Mouse (Mus musculus) stomach, embryonic 14.5 days (tissue): ENCODE measurements around the gene Usp6nl. TPM values are rescaled to one million over a fixed set of nuclear protein-coding genes. Genes with fewer than 3 reads are reported as not detected.

ENCODE experiments used
- ATAC-seq: fragments of 200-750 bp; cut with Nextera tagmentation; 2 replicates; pipeline ENCODE4 v1.8.0; 2017; ENCODE audit warnings: low read depth, moderate TSS enrichment; ENCODE audit not compliant: insufficient number of reproducible peaks, insufficient read depth, low FRiP score
- H3K27ac ChIP-seq: fragments of 300-500 bp; sonication (generic); 2 replicates; pipeline ENCODE4 v1.5.1; 2014; ENCODE audit warnings: mild to moderate bottlenecking, low read length, moderate library complexity, mixed read lengths
- H3K27me3 ChIP-seq: fragments of 300-500 bp; sonication (generic); 2 replicates; pipeline ENCODE4 v1.6.1; 2014; ENCODE audit warnings: low read length, control low read depth, mixed read lengths; ENCODE audit not compliant: control insufficient read depth, insufficient read depth
- H3K36me3 ChIP-seq: fragments of 300-500 bp; sonication (generic); 2 replicates; pipeline ENCODE4 v1.6.1; 2014; ENCODE audit warnings: mild to moderate bottlenecking, control low read depth, low read length, moderate library complexity, mixed read lengths; ENCODE audit not compliant: control insufficient read depth, insufficient read depth
- H3K4me1 ChIP-seq: fragments of 300-500 bp; sonication (generic); 2 replicates; pipeline ENCODE4 v1.6.1; 2014; ENCODE audit warnings: low read length, control low read depth, mixed read lengths; ENCODE audit not compliant: control insufficient read depth, insufficient read depth
- H3K4me2 ChIP-seq: fragments of 300-500 bp; sonication (generic); replicated peaks from 2 replicates; pipeline ENCODE4 v1.6.1; 2014; ENCODE audit warnings: low read depth, low read length, control low read depth
- H3K4me3 ChIP-seq: fragments of 300-500 bp; sonication (generic); 2 replicates; pipeline ENCODE4 v1.5.1; 2014; ENCODE audit warnings: low read depth, low read length, control low read depth
- H3K9ac ChIP-seq: fragments of 300-500 bp; sonication (generic); replicated peaks from 2 replicates; pipeline ENCODE4 v1.6.1; 2014; ENCODE audit warnings: low read depth, mild to moderate bottlenecking, control low read depth, low read length, moderate library complexity, mixed read lengths
- H3K9me3 ChIP-seq: fragments of 300-500 bp; sonication (generic); 2 replicates; pipeline ENCODE4 v1.6.1; 2016; ENCODE audit warnings: low read depth, low read length, control low read depth; ENCODE audit not compliant: control insufficient read depth
- WGBS: fragments of 180-500 bp; shearing (Covaris S2); extraction: QIAGEN DNeasy Blood & Tissue Kit; methylation state at CpG from one replicate; pipeline ENCODE4 v1.1.7; 2014; 5-methylcytosine and 5-hydroxymethylcytosine counted together
- polyA plus RNA-seq: library from polyadenylated mRNA; unstranded; fragments of >200 nt; fragmentation: Nextera tagmentation; extraction: Ambion mirVana; gene quantifications from 2 replicates; pipeline ENCODE4 v1.2.1, GENCODE M21; 2014

Gene Usp6nl
- polyA plus RNA-seq, 1 experiment from 2014 or later = 12.9 TPM

GRCm38 (mm10) chr2:6445858-6446257 lies 123.4 kb downstream of the Usp6nl start:
- Histone ChIP-seq H3K4me3 (no peak overlapping the region), H3K4me1 (no peaks in the 10 kb centered on the region), H3K27ac (no peak overlapping the region), H3K9me3 (no peaks in the 10 kb centered on the region), H3K36me3 (peaks cover 16% of the 10 kb centered on the region), H3K9ac (no peak overlapping the region), H3K4me2 (no peak overlapping the region), H3K27me3 (no peaks in the 10 kb centered on the region)
- WGBS = 74% methylated on average over 4 of the region's 4 CpGs
- no peak for ATAC-seq

GRCm38 (mm10) chr2:6448880-6449279 lies 126.4 kb downstream of the Usp6nl start:
- Histone ChIP-seq H3K4me1 (no peaks in the 10 kb centered on the region), H3K9ac (no peak overlapping the region), H3K27ac (no peak overlapping the region), H3K4me3 (no peak overlapping the region), H3K4me2 (no peak overlapping the region), H3K36me3 (no peaks in the 10 kb centered on the region; the same call in 1 of the 2 replicates), H3K9me3 (no peaks in the 10 kb centered on the region), H3K27me3 (no peaks in the 10 kb centered on the region)
- WGBS = 81% methylated on average over 2 of the region's 2 CpGs
- ATAC-seq = no peak

- Histone ChIP-seq H3K4me1 (no peaks in the 10 kb centered on the region), H3K4me3 (no peak overlapping the region), H3K27ac (no peak overlapping the region), H3K9me3 (no peaks in the 10 kb centered on the region), H3K9ac (no peak overlapping the region), H3K4me2 (no peak overlapping the region), H3K36me3 (no peaks in the 10 kb centered on the region; the same call in 1 of the 2 replicates), H3K27me3 (no peaks in the 10 kb centered on the region)
- 66% methylated on average over 3 of the region's 3 CpGs for WGBS
- no peak for ATAC-seq
Observed at GRCm38 (mm10) chr2:6449656-6450055, 127.2 kb downstream of the Usp6nl start.

- ATAC-seq = no peak
- Histone ChIP-seq H3K4me1 (no peaks in the 10 kb centered on the region), H3K4me3 (no peak overlapping the region), H3K27me3 (no peaks in the 10 kb centered on the region), H3K9ac (no peak overlapping the region), H3K9me3 (no peaks in the 10 kb centered on the region), H3K36me3 (no peaks in the 10 kb centered on the region), H3K4me2 (no peak overlapping the region), H3K27ac (no peak overlapping the region)
- 79% methylated on average over 3 of the region's 3 CpGs for WGBS
Observed at GRCm38 (mm10) chr2:6450544-6450943, 128.1 kb downstream of the Usp6nl start.

- Histone ChIP-seq H3K9ac (no peak overlapping the region), H3K4me2 (no peak overlapping the region), H3K4me3 (no peak overlapping the region), H3K27ac (peak overlapping the region; percentile 44; the same call in 1 of the 2 replicates), H3K9me3 (no peaks in the 10 kb centered on the region), H3K4me1 (no peaks in the 10 kb centered on the region), H3K36me3 (no peaks in the 10 kb centered on the region), H3K27me3 (no peaks in the 10 kb centered on the region)
- ATAC-seq = no peak
- WGBS = 57% methylated on average over 7 of the region's 7 CpGs
Observed at GRCm38 (mm10) chr2:6454941-6455516, 132.6 kb downstream of the Usp6nl start.

- no peak overlapping the region for H3K9ac ChIP-seq
- H3K4me1 ChIP-seq = no peaks in the 10 kb centered on the region
- ATAC-seq = no peak
- WGBS = 67% methylated on average over 13 of the region's 13 CpGs
- no peaks in the 10 kb centered on the region for H3K27me3 ChIP-seq
- H3K36me3 ChIP-seq = no peaks in the 10 kb centered on the region
- no peaks in the 10 kb centered on the region for H3K9me3 ChIP-seq
- no peak overlapping the region for H3K27ac ChIP-seq
- no peak overlapping the region for H3K4me2 ChIP-seq
- no peak overlapping the region for H3K4me3 ChIP-seq
Observed at GRCm38 (mm10) chr2:6459282-6460047, 137.0 kb downstream of the Usp6nl start.

GRCm38 (mm10) chr2:6462306-6462705 lies 139.8 kb downstream of the Usp6nl start:
- H3K27ac ChIP-seq = no peak overlapping the region
- H3K9ac ChIP-seq = no peak overlapping the region
- ATAC-seq = no peak
- no peaks in the 10 kb centered on the region for H3K27me3 ChIP-seq
- no peak overlapping the region for H3K4me3 ChIP-seq
- H3K4me1 ChIP-seq = no peaks in the 10 kb centered on the region
- H3K9me3 ChIP-seq = no peaks in the 10 kb centered on the region
- WGBS = 89% methylated on average over 3 of the region's 3 CpGs
- no peak overlapping the region for H3K4me2 ChIP-seq
- H3K36me3 ChIP-seq = no peaks in the 10 kb centered on the region

- Histone ChIP-seq H3K27ac (peak overlapping the region; percentile 49; the same call in 1 of the 2 replicates), H3K36me3 (no peaks in the 10 kb centered on the region), H3K9ac (no peak overlapping the region), H3K4me3 (no peak overlapping the region), H3K9me3 (no peaks in the 10 kb centered on the region), H3K27me3 (no peaks in the 10 kb centered on the region), H3K4me2 (no peak overlapping the region), H3K4me1 (no peaks in the 10 kb centered on the region)
- 59% methylated on average over 10 of the region's 10 CpGs for WGBS
- ATAC-seq = peak; percentile 63; the same call in 1 of the 2 replicates
Observed at GRCm38 (mm10) chr2:6463772-6464661, 141.6 kb downstream of the Usp6nl start.
